Mouse (Mus musculus): Measurements from ENCODE around the gene Icmt. TPM values are rescaled to one million over a fixed set of nuclear protein-coding genes. Genes with fewer than 3 reads are reported as not detected.

The Icmt gene
- polyA plus RNA-seq, 1 experiment from 2014 or later, result 19.8 TPM

GRCm38 (mm10) chr4:152303172-152303571, 6.1 kb downstream of the Icmt start:
- no peak overlapping the region for H3K27ac ChIP-seq (ENCODE audit: low read depth, low read length)
- peaks cover 4% of the 10 kb centered on the region for H3K4me1 ChIP-seq (ENCODE audit: control insufficient read depth, insufficient read depth, low read length)
- no peaks in the 10 kb centered on the region for H3K9me3 ChIP-seq (ENCODE audit: control insufficient read depth, low read length)
- WGBS, result 93% methylated on average over 10 of the region's 10 CpGs
- no peak overlapping the region for H3K9ac ChIP-seq (ENCODE audit: low read length)
- DNase-seq (ENCODE audit: low spot score, missing footprints), result no peak
- ATAC-seq (ENCODE audit: low FRiP score), result no peak
- no peak overlapping the region for H3K4me2 ChIP-seq
- no peak overlapping the region for H3K4me3 ChIP-seq (ENCODE audit: low read depth, low read length)
- H3K27me3 ChIP-seq (ENCODE audit: control insufficient read depth, insufficient read depth, low read length), result no peaks in the 10 kb centered on the region
- H3K36me3 ChIP-seq (ENCODE audit: control insufficient read depth, insufficient read depth, low read length), result peaks cover 5% of the 10 kb centered on the region; the same call in 1 of the 2 replicates

- peaks cover 5% of the 10 kb centered on the region; the same call in 1 of the 2 replicates for H3K36me3 ChIP-seq (ENCODE audit: control insufficient read depth, insufficient read depth, low read length)
- DNase-seq (ENCODE audit: low spot score, missing footprints), result no peak
- H3K4me3 ChIP-seq (ENCODE audit: low read depth, low read length), result no peak overlapping the region
- WGBS, result 92% methylated on average over 6 of the region's 6 CpGs
- no peak overlapping the region for H3K27ac ChIP-seq (ENCODE audit: low read depth, low read length)
- no peaks in the 10 kb centered on the region for H3K9me3 ChIP-seq (ENCODE audit: control insufficient read depth, low read length)
- H3K4me2 ChIP-seq, result no peak overlapping the region
- H3K4me1 ChIP-seq (ENCODE audit: control insufficient read depth, insufficient read depth, low read length), result no peaks in the 10 kb centered on the region
- ATAC-seq (ENCODE audit: low FRiP score), result no peak
- no peaks in the 10 kb centered on the region for H3K27me3 ChIP-seq (ENCODE audit: control insufficient read depth, insufficient read depth, low read length)
- no peak overlapping the region for H3K9ac ChIP-seq (ENCODE audit: low read length)
Measured at GRCm38 (mm10) chr4:152304685-152305084, 7.7 kb downstream of the Icmt start.

GRCm38 (mm10) chr4:152305991-152306390, 9.0 kb downstream of the Icmt start:
- Histone ChIP-seq H3K36me3 (ENCODE audit: control insufficient read depth, insufficient read depth, low read length) (peaks cover 5% of the 10 kb centered on the region; the same call in 1 of the 2 replicates), H3K27ac (ENCODE audit: low read depth, low read length) (no peak overlapping the region), H3K9me3 (ENCODE audit: control insufficient read depth, low read length) (no peaks in the 10 kb centered on the region), H3K27me3 (ENCODE audit: control insufficient read depth, insufficient read depth, low read length) (peaks cover 4% of the 10 kb centered on the region; the same call in 1 of the 2 replicates), H3K4me2 (no peak overlapping the region), H3K9ac (ENCODE audit: low read length) (no peak overlapping the region), H3K4me1 (ENCODE audit: control insufficient read depth, insufficient read depth, low read length) (no peaks in the 10 kb centered on the region), H3K4me3 (ENCODE audit: low read depth, low read length) (no peak overlapping the region)
- ATAC-seq (ENCODE audit: low FRiP score) (no peak), DNase-seq (ENCODE audit: low spot score, missing footprints) (no peak)
- WGBS, result 87% methylated on average over 6 of the region's 6 CpGs

GRCm38 (mm10) chr4:152307542-152307941, 10.5 kb downstream of the Icmt start:
- H3K9ac ChIP-seq (ENCODE audit: low read length), result no peak overlapping the region
- no peaks in the 10 kb centered on the region for H3K9me3 ChIP-seq (ENCODE audit: control insufficient read depth, low read length)
- ATAC-seq (ENCODE audit: low FRiP score), result no peak
- WGBS, result 80% methylated on average over 9 of the region's 9 CpGs
- no peak overlapping the region for H3K27ac ChIP-seq (ENCODE audit: low read depth, low read length)
- H3K4me3 ChIP-seq (ENCODE audit: low read depth, low read length), result no peak overlapping the region
- H3K27me3 ChIP-seq (ENCODE audit: control insufficient read depth, insufficient read depth, low read length), result peaks cover 19% of the 10 kb centered on the region
- peaks cover 5% of the 10 kb centered on the region; the same call in 1 of the 2 replicates for H3K36me3 ChIP-seq (ENCODE audit: control insufficient read depth, insufficient read depth, low read length)
- H3K4me2 ChIP-seq, result no peak overlapping the region
- H3K4me1 ChIP-seq (ENCODE audit: control insufficient read depth, insufficient read depth, low read length), result no peaks in the 10 kb centered on the region
- DNase-seq (ENCODE audit: low spot score, missing footprints), result no peak

- Histone ChIP-seq H3K27ac (ENCODE audit: low read depth, low read length) (no peak overlapping the region), H3K27me3 (ENCODE audit: control insufficient read depth, insufficient read depth, low read length) (peaks cover 65% of the 10 kb centered on the region), H3K36me3 (ENCODE audit: control insufficient read depth, insufficient read depth, low read length) (no peaks in the 10 kb centered on the region), H3K9me3 (ENCODE audit: control insufficient read depth, low read length) (no peaks in the 10 kb centered on the region), H3K4me1 (ENCODE audit: control insufficient read depth, insufficient read depth, low read length) (peaks cover 11% of the 10 kb centered on the region), H3K9ac (ENCODE audit: low read length) (no peak overlapping the region), H3K4me2 (no peak overlapping the region), H3K4me3 (ENCODE audit: low read depth, low read length) (no peak overlapping the region)
- 1% methylated on average over 14 of the region's 14 CpGs for whole genome bisulfite sequencing
- DNase-seq (ENCODE audit: low spot score, missing footprints) (no peak), ATAC-seq (ENCODE audit: low FRiP score) (no peak)
Measured at GRCm38 (mm10) chr4:152312186-152312585, 15.2 kb downstream of the Icmt start.

- H3K4me1 ChIP-seq (ENCODE audit: control insufficient read depth, insufficient read depth, low read length), result peaks cover 11% of the 10 kb centered on the region
- H3K36me3 ChIP-seq (ENCODE audit: control insufficient read depth, insufficient read depth, low read length), result no peaks in the 10 kb centered on the region
- peaks cover 76% of the 10 kb centered on the region for H3K27me3 ChIP-seq (ENCODE audit: control insufficient read depth, insufficient read depth, low read length)
- peak overlapping the region; percentile 27 for H3K4me3 ChIP-seq (ENCODE audit: low read depth, low read length)
- DNase-seq (ENCODE audit: low spot score, missing footprints) (peak; percentile 93), ATAC-seq (ENCODE audit: low FRiP score) (peak; percentile 38; the same call in 1 of the 2 replicates)
- no peak overlapping the region for H3K9ac ChIP-seq (ENCODE audit: low read length)
- no peak overlapping the region for H3K27ac ChIP-seq (ENCODE audit: low read depth, low read length)
- WGBS, result under 1% methylated on average over 29 of the region's 29 CpGs
- no peaks in the 10 kb centered on the region for H3K9me3 ChIP-seq (ENCODE audit: control insufficient read depth, low read length)
- peak overlapping the region; percentile 27 for H3K4me2 ChIP-seq
Measured at GRCm38 (mm10) chr4:152313211-152313632, 16.2 kb downstream of the Icmt start.

- no peaks in the 10 kb centered on the region for H3K36me3 ChIP-seq (ENCODE audit: control insufficient read depth, insufficient read depth, low read length)
- H3K4me2 ChIP-seq, result no peak overlapping the region
- no peak for DNase-seq (ENCODE audit: low spot score, missing footprints)
- peaks cover 79% of the 10 kb centered on the region for H3K27me3 ChIP-seq (ENCODE audit: control insufficient read depth, insufficient read depth, low read length)
- H3K9ac ChIP-seq (ENCODE audit: low read length), result no peak overlapping the region
- peaks cover 11% of the 10 kb centered on the region for H3K4me1 ChIP-seq (ENCODE audit: control insufficient read depth, insufficient read depth, low read length)
- H3K9me3 ChIP-seq (ENCODE audit: control insufficient read depth, low read length), result no peaks in the 10 kb centered on the region
- no peak overlapping the region for H3K4me3 ChIP-seq (ENCODE audit: low read depth, low read length)
- no peak overlapping the region for H3K27ac ChIP-seq (ENCODE audit: low read depth, low read length)
- ATAC-seq (ENCODE audit: low FRiP score), result no peak
Measured at GRCm38 (mm10) chr4:152313934-152314333, 16.9 kb downstream of the Icmt start.

GRCm38 (mm10) chr4:152315498-152316213, 18.6 kb downstream of the Icmt start:
- Histone ChIP-seq H3K4me2 (peak overlapping the region; percentile 18), H3K36me3 (ENCODE audit: control insufficient read depth, insufficient read depth, low read length) (no peaks in the 10 kb centered on the region), H3K27ac (ENCODE audit: low read depth, low read length) (no peak overlapping the region), H3K9ac (ENCODE audit: low read length) (no peak overlapping the region), H3K27me3 (ENCODE audit: control insufficient read depth, insufficient read depth, low read length) (peaks cover 78% of the 10 kb centered on the region), H3K4me3 (ENCODE audit: low read depth, low read length) (peak overlapping the region; percentile 17), H3K9me3 (ENCODE audit: control insufficient read depth, low read length) (no peaks in the 10 kb centered on the region), H3K4me1 (ENCODE audit: control insufficient read depth, insufficient read depth, low read length) (peaks cover 11% of the 10 kb centered on the region)
- peak; percentile 92 for DNase-seq (ENCODE audit: low spot score, missing footprints)
- no peak for ATAC-seq (ENCODE audit: low FRiP score)
- under 1% methylated on average over 43 of the region's 43 CpGs for WGBS

GRCm38 (mm10) chr4:152317631-152318033, 20.6 kb downstream of the Icmt start:
- 89% methylated on average over 6 of the region's 6 CpGs for WGBS

More at GRCm38 (mm10) chr4:152317631-152318033, 20.6 kb downstream of the Icmt start:
- H3K36me3 ChIP-seq (ENCODE audit: control insufficient read depth, insufficient read depth, low read length), result no peaks in the 10 kb centered on the region
- H3K27ac ChIP-seq (ENCODE audit: low read depth, low read length), result no peak overlapping the region
- DNase-seq (ENCODE audit: low spot score, missing footprints) (no peak), ATAC-seq (ENCODE audit: low FRiP score) (no peak)
- H3K4me3 ChIP-seq (ENCODE audit: low read depth, low read length), result no peak overlapping the region
- H3K4me2 ChIP-seq, result no peak overlapping the region
- H3K27me3 ChIP-seq (ENCODE audit: control insufficient read depth, insufficient read depth, low read length), result peaks cover 59% of the 10 kb centered on the region
- H3K4me1 ChIP-seq (ENCODE audit: control insufficient read depth, insufficient read depth, low read length), result peaks cover 11% of the 10 kb centered on the region
- no peaks in the 10 kb centered on the region for H3K9me3 ChIP-seq (ENCODE audit: control insufficient read depth, low read length)
- H3K9ac ChIP-seq (ENCODE audit: low read length), result no peak overlapping the region
